In the genomic region with DNA sequence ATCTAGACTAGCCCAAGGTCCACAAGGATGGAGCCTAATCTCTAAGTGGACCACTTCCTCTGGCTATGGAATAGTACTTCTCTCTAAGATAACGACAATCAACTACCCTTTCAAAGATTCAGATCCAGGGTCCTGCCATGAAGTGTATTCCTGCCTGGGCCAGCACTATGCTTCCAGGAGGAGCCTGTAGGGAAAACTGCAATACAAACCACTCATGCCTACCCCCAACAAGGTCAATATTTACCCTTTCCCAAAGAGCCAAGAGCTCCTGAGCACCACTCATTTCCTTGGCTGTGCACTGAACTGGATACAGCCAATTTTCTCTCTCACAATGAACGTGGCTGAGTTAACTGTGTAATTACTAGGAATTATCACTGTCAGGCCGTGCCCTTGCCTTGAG, we compare ENCODE assay signal across 24 mouse cellular contexts. TPM values are rescaled to one million over a fixed set of nuclear protein-coding genes. Genes with fewer than 3 reads are reported as not detected.
"Had no signal": no experiment of that assay in that cellular context is flagged by ENCODE, and none has a peak within 500 bp of the region (broad histone marks: within the 10 kb centered on the region; RNA-seq: fewer than 3 reads in every experiment).

No protein-coding gene starts in this region.

- ATAC-seq: intestine, embryonic 15.5 days; midbrain, embryonic 16.5 days had no signal

- H3K9me3 ChIP-seq: intestine, embryonic 15.5 days; kidney, embryonic 15.5 days; limb, embryonic 12.5 days; limb, embryonic 15.5 days; midbrain, embryonic 12.5 days; neural tube, embryonic 13.5 days; stomach, embryonic 15.5 days had no signal

- H3K4me3 ChIP-seq: intestine, embryonic 15.5 days; kidney, embryonic 15.5 days; limb, embryonic 12.5 days; limb, embryonic 15.5 days; midbrain, embryonic 12.5 days; myocyte; neural tube, embryonic 13.5 days; stomach, embryonic 15.5 days had no signal

- DNase-seq: kidney, adult 11 months; kidney, adult 8-10 months; kidney, postnatal 10 days; kidney, postnatal 36 days; left cerebral cortex, postnatal 4 days; retina, postnatal 1 day; right cerebral cortex, postnatal 25 days; spleen, adult 18-20 months; thymus, adult 18-20 months; thymus, postnatal 36 days had no signal

- H3K4me1 ChIP-seq: intestine, embryonic 15.5 days; kidney, embryonic 15.5 days; limb, embryonic 12.5 days; limb, embryonic 15.5 days; midbrain, embryonic 12.5 days; neural tube, embryonic 13.5 days; stomach, embryonic 15.5 days had no signal

- H3K4me2 ChIP-seq: intestine, embryonic 15.5 days; kidney, embryonic 15.5 days; limb, embryonic 12.5 days; limb, embryonic 15.5 days; midbrain, embryonic 12.5 days; neural tube, embryonic 13.5 days; stomach, embryonic 15.5 days had no signal

- H3K27ac ChIP-seq: intestine, embryonic 15.5 days; kidney, embryonic 15.5 days; limb, embryonic 12.5 days; limb, embryonic 15.5 days; liver, embryonic 14.5 days; macrophage; midbrain, embryonic 12.5 days; neural tube, embryonic 13.5 days; stomach, embryonic 15.5 days had no signal

- H3K9ac ChIP-seq: intestine, embryonic 15.5 days; kidney, embryonic 15.5 days; limb, embryonic 12.5 days; limb, embryonic 15.5 days; liver, embryonic 14.5 days; midbrain, embryonic 12.5 days; neural tube, embryonic 13.5 days; stomach, embryonic 15.5 days had no signal

- H3K27me3 ChIP-seq: intestine, embryonic 15.5 days; kidney, embryonic 15.5 days; limb, embryonic 12.5 days; limb, embryonic 15.5 days; midbrain, embryonic 12.5 days; neural tube, embryonic 13.5 days; stomach, embryonic 15.5 days had no signal

RNA-seq across cellular contexts. Expression of a gene that starts 47.0 kb away (rescaled TPM):
- total RNA-seq: megakaryocyte, adult 5-6 weeks; monocyte, adult 5-6 weeks; neutrophil, adult 5-6 weeks had no signal
- polyA plus RNA-seq: macrophage had no signal

RNA-seq across cellular contexts. Expression of a gene that starts 55.9 kb away (rescaled TPM):
- polyA plus RNA-seq: macrophage had no signal
